Mouse (Mus musculus) heart, embryonic 16.5 days (tissue): ENCODE measurements at regions not wholly inside any gene's neighbourhood (a gene's known extent, or its start where the extent isn't known, plus 50 kb on each side); places are given as distances from the start of the nearest gene placed in this dataset.

Experiments used
- ATAC-seq: fragments of 200-750 bp; cut with Nextera tagmentation; replicated peaks from 2 replicates; pipeline ENCODE4 v1.8.0; 2017; ENCODE audit warnings: moderate number of reproducible peaks; ENCODE audit not compliant: insufficient read depth, low FRiP score; ENCODE audit errors: extremely low read depth
- H3K27ac ChIP-seq: fragments of 300-500 bp; sonication (generic); 2 replicates; pipeline ENCODE4 v1.5.1; 2014; ENCODE audit warnings: mild to moderate bottlenecking, low read length, control low read depth, moderate library complexity
- H3K27me3 ChIP-seq: fragments of 300-500 bp; sonication (generic); 2 replicates; pipeline ENCODE4 v1.6.1; 2014; ENCODE audit warnings: low read length, mixed read lengths; ENCODE audit not compliant: control insufficient read depth, insufficient read depth
- H3K36me3 ChIP-seq: fragments of 300-500 bp; sonication (generic); 2 replicates; pipeline ENCODE4 v1.6.1; 2014; ENCODE audit not compliant: control insufficient read depth, insufficient read depth
- H3K4me1 ChIP-seq: fragments of 300-500 bp; sonication (generic); 2 replicates; pipeline ENCODE4 v1.6.1; 2014; ENCODE audit warnings: low read length, mixed read lengths; ENCODE audit not compliant: control insufficient read depth, insufficient read depth
- H3K4me2 ChIP-seq: fragments of 300-500 bp; sonication (generic); 2 replicates; pipeline ENCODE4 v1.6.1; 2014; ENCODE audit warnings: low read depth, mild to moderate bottlenecking, control low read depth, low read length
- H3K4me3 ChIP-seq: fragments of 300-500 bp; sonication (generic); 2 replicates; pipeline ENCODE4 v1.5.1; 2014; ENCODE audit warnings: mild to moderate bottlenecking, control low read depth, low read length
- H3K9ac ChIP-seq: fragments of 300-500 bp; sonication (generic); 2 replicates; pipeline ENCODE4 v1.6.1; 2014; ENCODE audit warnings: low read length, control low read depth
- H3K9me3 ChIP-seq: fragments of 300-500 bp; sonication (generic); replicated peaks from 2 replicates; pipeline ENCODE4 v1.6.1; 2016; ENCODE audit warnings: low read length; ENCODE audit not compliant: control insufficient read depth
- WGBS: fragments of 180-500 bp; shearing (Covaris S2); extraction: QIAGEN DNeasy Blood & Tissue Kit; methylation state at CpG from one replicate; pipeline ENCODE4 v1.1.7; 2014; 5-methylcytosine and 5-hydroxymethylcytosine counted together

DNA sequence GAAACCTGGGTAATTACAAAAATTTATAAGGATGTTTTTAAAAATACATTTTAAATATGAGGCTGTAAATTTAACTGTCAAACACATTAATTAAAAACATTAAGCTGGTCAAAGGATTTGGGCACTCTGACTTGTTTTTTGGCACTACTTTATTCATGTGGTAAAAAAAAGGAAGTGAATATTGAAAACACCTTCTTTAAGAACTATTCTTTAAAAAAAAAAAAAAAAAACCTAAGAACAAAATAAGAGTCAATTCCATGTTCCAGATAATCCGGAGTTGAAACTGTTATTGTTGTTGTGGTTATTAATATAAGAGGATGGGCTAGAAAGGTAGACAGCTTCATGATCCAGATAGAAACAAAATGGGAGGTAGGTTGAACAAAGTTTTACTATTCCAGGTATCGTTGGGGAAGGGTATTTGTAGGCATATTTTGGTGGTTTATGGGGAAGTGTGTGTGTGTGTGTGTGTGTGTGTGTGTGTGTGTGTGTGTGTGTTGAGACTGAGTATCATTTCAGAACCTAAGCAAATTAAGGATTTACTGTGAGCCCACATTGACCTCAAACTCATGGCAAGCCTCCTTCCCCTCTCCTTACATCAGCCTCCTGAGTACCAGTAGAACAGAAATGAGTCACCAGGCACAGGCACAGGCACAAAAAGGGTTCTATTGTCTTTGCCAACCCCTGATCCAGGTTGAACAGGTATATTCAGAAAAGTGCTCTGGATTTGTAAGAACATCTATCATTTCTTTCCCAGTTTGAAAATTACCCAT lies 85.2 kb upstream of the Hapln1 start:
- Histone ChIP-seq H3K36me3 (no peaks in the 10 kb centered on the region), H3K4me1 (no peaks in the 10 kb centered on the region), H3K9me3 (no peaks in the 10 kb centered on the region), H3K9ac (no peak overlapping the region), H3K27me3 (no peaks in the 10 kb centered on the region), H3K4me3 (no peak overlapping the region), H3K27ac (no peak overlapping the region), H3K4me2 (no peak overlapping the region)
- 76% methylated on average over 2 of the region's 2 CpGs for WGBS
- no peak for ATAC-seq

DNA sequence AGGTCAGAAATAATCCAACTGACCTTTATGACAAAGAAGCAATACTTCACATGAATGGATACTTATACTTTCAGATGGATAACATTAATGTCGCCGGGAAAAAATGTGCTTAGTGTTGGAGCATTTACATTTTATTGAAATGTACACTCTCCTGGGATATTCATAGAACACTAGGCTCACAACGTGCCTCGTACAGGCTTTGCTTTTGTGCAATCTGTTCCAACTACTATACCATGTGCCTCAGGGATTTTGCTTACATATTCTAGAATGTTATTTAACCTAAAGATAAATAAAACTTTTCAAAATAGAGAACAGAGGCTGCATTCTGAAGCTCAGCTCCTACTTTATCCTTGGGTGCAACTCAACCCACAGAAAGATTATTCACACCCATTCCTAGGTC lies 75.8 kb upstream of the Hapln1 start:
- Histone ChIP-seq H3K9me3 (no peaks in the 10 kb centered on the region), H3K4me1 (no peaks in the 10 kb centered on the region), H3K4me3 (no peak overlapping the region), H3K27me3 (no peaks in the 10 kb centered on the region), H3K27ac (no peak overlapping the region), H3K36me3 (no peaks in the 10 kb centered on the region), H3K4me2 (no peak overlapping the region), H3K9ac (no peak overlapping the region)
- 76% methylated on average over 4 of the region's 4 CpGs for WGBS
- ATAC-seq: no peak
